Mouse (Mus musculus) liver, embryonic 15.5 days (tissue): Measurements from ENCODE around the gene Smim4. TPM values are rescaled to one million over a fixed set of nuclear protein-coding genes. Genes with fewer than 3 reads are reported as not detected.

Experiments
- ATAC-seq: fragments of 200-750 bp; cut with Nextera tagmentation; 2 replicates; pipeline ENCODE4 v1.8.0; 2017; ENCODE audit warnings: moderate number of reproducible peaks, mild to moderate bottlenecking, moderate library complexity; ENCODE audit not compliant: insufficient read depth
- H3K27ac ChIP-seq: fragments of 300-500 bp; sonication (generic); replicated peaks from 2 replicates; pipeline ENCODE4 v1.5.1; 2015; ENCODE audit warnings: mild to moderate bottlenecking, inconsistent platforms
- H3K27me3 ChIP-seq: fragments of 300-500 bp; sonication (generic); 2 replicates; pipeline ENCODE4 v1.6.1; 2015; ENCODE audit warnings: mild to moderate bottlenecking, inconsistent platforms
- H3K36me3 ChIP-seq: fragments of 300-500 bp; sonication (generic); replicated peaks from 2 replicates; pipeline ENCODE4 v1.6.1; 2015; ENCODE audit warnings: moderate library complexity, mild to moderate bottlenecking, inconsistent platforms
- H3K4me1 ChIP-seq: fragments of 300-500 bp; sonication (generic); replicated peaks from 2 replicates; pipeline ENCODE4 v1.6.1; 2015; ENCODE audit warnings: inconsistent platforms
- H3K4me2 ChIP-seq: fragments of 300-500 bp; sonication (generic); 2 replicates; pipeline ENCODE4 v1.6.1; 2015; ENCODE audit warnings: moderate library complexity, mild to moderate bottlenecking, inconsistent platforms
- H3K4me3 ChIP-seq: fragments of 300-500 bp; sonication (generic); replicated peaks from 2 replicates; pipeline ENCODE4 v1.5.1; 2015; ENCODE audit warnings: mild to moderate bottlenecking, inconsistent platforms
- H3K9ac ChIP-seq: fragments of 300-500 bp; sonication (generic); 2 replicates; pipeline ENCODE4 v1.6.1; 2015; ENCODE audit warnings: moderate library complexity, mild to moderate bottlenecking, inconsistent platforms
- H3K9me3 ChIP-seq: fragments of 300-500 bp; sonication (generic); replicated peaks from 2 replicates; pipeline ENCODE4 v1.6.1; 2016; ENCODE audit warnings: inconsistent platforms
- WGBS: fragments of 180-500 bp; shearing (Covaris S2); methylation state at CpG from one replicate; pipeline ENCODE4 v1.1.7; 2015; ENCODE audit warnings: mixed read lengths; ENCODE audit not compliant: insufficient replicate concordance; 5-methylcytosine and 5-hydroxymethylcytosine counted together
- polyA plus RNA-seq: library from polyadenylated mRNA; unstranded; fragments of >200 nt; fragmentation: Nextera tagmentation; extraction: Ambion mirVana; gene quantifications from 2 replicates; pipeline ENCODE4 v1.2.1, GENCODE M21; 2015

Gene Smim4
- polyA plus RNA-seq, 1 experiment from 2014 or later = 60.7 TPM

GRCm38 (mm10) chr14:31112187-31112586 is 16.6 kb downstream of the Smim4 start:
- ATAC-seq = no peak
- H3K4me3 ChIP-seq = no peak overlapping the region
- H3K27me3 ChIP-seq = no peaks in the 10 kb centered on the region
- WGBS = 78% methylated on average over 5 of the region's 5 CpGs
- no peak overlapping the region for H3K4me2 ChIP-seq
- peaks cover 36% of the 10 kb centered on the region for H3K4me1 ChIP-seq
- no peaks in the 10 kb centered on the region for H3K9me3 ChIP-seq
- no peak overlapping the region for H3K9ac ChIP-seq
- H3K36me3 ChIP-seq = peaks cover 88% of the 10 kb centered on the region
- no peak overlapping the region for H3K27ac ChIP-seq

DNA sequence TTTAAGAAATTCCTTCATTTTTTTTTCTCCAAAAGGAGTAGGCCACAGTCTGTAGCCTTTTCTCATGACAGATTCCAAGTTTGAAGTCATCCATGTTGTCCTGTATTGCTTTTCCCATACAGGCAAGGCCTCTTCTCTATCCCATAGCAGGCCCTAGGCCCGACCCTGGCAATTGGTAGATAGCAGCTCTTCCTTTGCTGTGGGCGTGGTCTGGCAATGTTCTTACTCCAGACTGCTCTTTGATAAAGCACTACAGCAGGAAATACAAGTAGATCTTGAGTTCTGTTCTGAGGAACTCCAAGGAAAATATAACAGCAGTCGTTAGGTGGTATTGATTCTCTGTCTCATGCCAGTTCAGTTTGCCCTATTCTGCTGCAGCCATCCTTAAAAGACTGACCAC is 18.1 kb downstream of the Smim4 start:
- Histone ChIP-seq H3K9ac (0 out of 2 replicates have a peak overlapping the region, but pooled peaks have one; percentile 15), H3K4me3 (no peak overlapping the region), H3K27ac (peak overlapping the region; percentile 64), H3K36me3 (peaks cover 90% of the 10 kb centered on the region), H3K4me2 (no peak overlapping the region), H3K27me3 (no peaks in the 10 kb centered on the region), H3K9me3 (no peaks in the 10 kb centered on the region), H3K4me1 (peaks cover 36% of the 10 kb centered on the region)
- 14% methylated on average over 3 of the region's 3 CpGs for WGBS
- ATAC-seq = peak; percentile 83

DNA sequence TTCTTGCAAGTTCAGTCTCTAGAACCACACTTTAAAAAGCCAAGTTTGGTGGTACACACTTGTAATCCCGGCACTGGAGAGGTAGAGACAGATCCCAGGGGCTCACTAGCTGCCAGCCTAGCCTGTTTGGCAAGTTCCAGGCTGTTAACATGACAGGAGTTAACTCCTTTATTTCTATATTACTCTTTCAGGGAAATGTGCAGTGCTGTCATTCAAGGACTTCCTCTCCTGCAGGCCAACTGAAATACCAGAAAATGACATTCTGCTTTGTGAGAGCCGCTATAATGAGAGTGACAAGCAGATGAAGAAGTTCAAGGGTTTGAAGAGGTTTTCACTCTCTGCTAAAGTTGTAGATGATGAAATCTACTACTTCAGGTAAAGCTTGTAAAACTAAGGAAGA is 23.6 kb downstream of the Smim4 start:
- peaks cover 73% of the 10 kb centered on the region for H3K36me3 ChIP-seq

GRCm38 (mm10) chr14:31089918-31090317 is 38.8 kb downstream of the Smim4 start:
- no peak for ATAC-seq
- H3K4me2 ChIP-seq = no peak overlapping the region
- no peaks in the 10 kb centered on the region for H3K9me3 ChIP-seq
- no peak overlapping the region for H3K4me3 ChIP-seq
- peaks cover 13% of the 10 kb centered on the region for H3K4me1 ChIP-seq
- WGBS = 73% methylated on average over 1 of the region's 1 CpGs
- H3K36me3 ChIP-seq = peaks cover 87% of the 10 kb centered on the region
- no peaks in the 10 kb centered on the region for H3K27me3 ChIP-seq
- no peak overlapping the region for H3K27ac ChIP-seq
- H3K9ac ChIP-seq = no peak overlapping the region

More for the DNA sequence above, 23.6 kb downstream of the Smim4 start:
- no peak overlapping the region for H3K9ac ChIP-seq
- ATAC-seq = no peak
- H3K9me3 ChIP-seq = no peaks in the 10 kb centered on the region
- no peaks in the 10 kb centered on the region for H3K27me3 ChIP-seq
- WGBS = 87% methylated on average over 2 of the region's 2 CpGs
- H3K4me3 ChIP-seq = no peak overlapping the region
- peaks cover 7% of the 10 kb centered on the region for H3K4me1 ChIP-seq
- no peak overlapping the region for H3K4me2 ChIP-seq
- no peak overlapping the region for H3K27ac ChIP-seq

GRCm38 (mm10) chr14:31088515-31088914 is 40.2 kb downstream of the Smim4 start:
- Histone ChIP-seq H3K4me1 (peaks cover 11% of the 10 kb centered on the region), H3K9ac (no peak overlapping the region), H3K4me2 (no peak overlapping the region), H3K27me3 (no peaks in the 10 kb centered on the region), H3K36me3 (peaks cover 83% of the 10 kb centered on the region), H3K27ac (no peak overlapping the region), H3K4me3 (no peak overlapping the region), H3K9me3 (no peaks in the 10 kb centered on the region)
- WGBS = 92% methylated on average over 2 of the region's 2 CpGs
- no peak for ATAC-seq

- Histone ChIP-seq H3K36me3 (peaks cover 83% of the 10 kb centered on the region), H3K4me2 (no peak overlapping the region), H3K27ac (no peak overlapping the region), H3K9ac (no peak overlapping the region), H3K4me3 (no peak overlapping the region), H3K9me3 (no peaks in the 10 kb centered on the region), H3K27me3 (no peaks in the 10 kb centered on the region), H3K4me1 (no peaks in the 10 kb centered on the region)
- WGBS = 70% methylated on average over 6 of the region's 6 CpGs
- no peak for ATAC-seq
These were observed 41.3 kb downstream of the Smim4 start for GRCm38 (mm10) chr14:31087433-31087832.

DNA sequence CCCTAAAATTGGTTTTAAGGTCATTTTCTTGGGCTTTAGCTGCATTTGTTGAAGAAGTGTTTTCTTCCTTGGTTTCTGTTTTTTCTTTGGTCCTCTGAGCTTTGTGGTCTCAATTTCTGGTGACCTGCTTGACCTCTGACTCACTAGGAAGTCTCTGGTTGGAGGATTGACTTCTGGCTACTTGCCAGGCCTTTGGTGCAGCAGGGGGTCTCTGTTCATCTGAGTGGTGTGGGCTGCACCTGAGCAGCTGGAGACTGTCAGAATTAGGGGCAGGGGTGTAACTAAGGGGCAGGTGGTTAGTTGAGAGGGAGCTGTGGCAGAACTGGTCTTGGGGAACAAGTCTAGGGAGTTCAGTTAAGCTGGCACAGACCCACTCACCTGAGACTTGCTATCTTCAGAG is 47.6 kb downstream of the Smim4 start:
- H3K9ac ChIP-seq = no peak overlapping the region
- peaks cover 69% of the 10 kb centered on the region for H3K36me3 ChIP-seq
- no peaks in the 10 kb centered on the region for H3K9me3 ChIP-seq
- H3K4me2 ChIP-seq = no peak overlapping the region
- H3K27ac ChIP-seq = no peak overlapping the region
- no peaks in the 10 kb centered on the region for H3K27me3 ChIP-seq
- H3K4me3 ChIP-seq = no peak overlapping the region
- ATAC-seq = no peak
- peaks cover 25% of the 10 kb centered on the region for H3K4me1 ChIP-seq

DNA sequence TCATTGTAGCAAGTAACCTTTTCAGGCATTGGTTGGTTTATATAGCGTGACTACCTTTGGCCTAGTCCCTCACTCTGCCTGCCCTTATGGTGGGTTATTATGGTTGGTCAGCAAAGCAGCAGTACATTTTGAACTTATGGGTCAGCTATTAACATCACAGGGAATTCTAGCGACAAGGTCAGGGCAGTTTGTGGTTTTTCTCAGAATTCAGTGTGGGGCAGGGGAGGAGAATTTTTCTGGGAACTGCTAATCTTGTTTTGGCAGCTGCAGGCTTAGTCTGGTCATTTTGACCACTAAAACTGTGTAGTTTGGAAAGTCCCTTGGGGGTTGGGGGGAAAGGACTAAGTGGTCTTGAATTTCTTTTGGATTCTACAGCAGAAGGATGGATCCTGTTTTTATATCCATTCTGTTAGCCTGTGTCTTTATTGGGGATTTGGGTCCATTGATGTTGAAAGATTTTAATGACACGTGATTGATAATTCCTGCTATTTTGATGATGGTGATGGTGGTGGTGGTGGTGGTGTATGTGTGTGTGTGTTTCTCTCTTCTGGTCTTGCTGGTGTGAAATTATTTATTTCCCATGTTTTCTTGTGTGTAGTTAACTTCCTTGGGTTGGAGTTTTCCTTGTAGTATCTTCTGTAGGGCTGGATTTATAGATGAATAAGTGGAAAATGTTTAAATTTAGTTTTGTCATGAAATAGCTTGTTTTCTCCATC is 49.3 kb downstream of the Smim4 start:
- ATAC-seq = peak; percentile 62
- peak overlapping the region; percentile 45 for H3K4me2 ChIP-seq
- no peaks in the 10 kb centered on the region for H3K27me3 ChIP-seq
- WGBS = 57% methylated on average over 3 of the region's 3 CpGs
- 0 out of 2 replicates have a peak overlapping the region, but pooled peaks have one; percentile 3 for H3K4me3 ChIP-seq
- peak overlapping the region; percentile 68 for H3K27ac ChIP-seq
- no peaks in the 10 kb centered on the region for H3K9me3 ChIP-seq
- peaks cover 72% of the 10 kb centered on the region for H3K36me3 ChIP-seq
- no peak overlapping the region for H3K9ac ChIP-seq
- H3K4me1 ChIP-seq = peaks cover 25% of the 10 kb centered on the region

DNA sequence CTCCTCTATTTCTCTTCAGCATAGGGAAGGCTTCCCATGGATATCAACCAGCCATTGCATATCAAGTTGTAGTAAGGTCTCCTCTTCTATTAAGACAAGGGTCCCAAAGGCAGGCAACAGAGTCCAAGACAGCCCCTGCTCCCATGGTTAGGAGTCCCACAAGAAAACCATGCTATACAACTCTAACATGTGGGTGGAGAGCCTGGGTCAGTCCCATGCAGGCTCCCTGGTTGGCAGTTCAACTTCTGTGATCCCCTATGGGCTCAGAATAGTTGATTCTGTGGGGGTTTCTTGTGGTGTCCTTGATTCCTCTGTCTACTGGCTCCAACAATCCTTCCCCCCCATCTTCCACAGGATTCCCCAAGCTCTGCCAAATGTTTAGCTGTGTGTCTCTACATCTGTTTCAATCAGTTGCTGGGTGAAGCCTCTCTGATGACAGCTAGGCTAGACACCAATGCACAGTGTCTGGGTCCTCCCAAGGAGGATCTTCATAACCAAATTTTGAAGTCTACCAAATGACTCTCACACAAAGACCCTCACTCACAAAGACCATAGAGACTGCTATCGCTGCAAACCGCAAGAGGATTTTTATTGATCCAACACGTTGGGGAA is 50.1 kb downstream of the Smim4 start:
- no peak; the same call in 1 of the 2 replicates for ATAC-seq
- peak overlapping the region; percentile 45 for H3K4me2 ChIP-seq
- WGBS = 87% methylated on average over 3 of the region's 3 CpGs
- no peaks in the 10 kb centered on the region for H3K9me3 ChIP-seq
- no peak overlapping the region for H3K9ac ChIP-seq
- no peak overlapping the region for H3K4me3 ChIP-seq
- peak overlapping the region; percentile 68 for H3K27ac ChIP-seq
- peaks cover 25% of the 10 kb centered on the region for H3K4me1 ChIP-seq
- no peaks in the 10 kb centered on the region for H3K27me3 ChIP-seq
- peaks cover 79% of the 10 kb centered on the region for H3K36me3 ChIP-seq

DNA sequence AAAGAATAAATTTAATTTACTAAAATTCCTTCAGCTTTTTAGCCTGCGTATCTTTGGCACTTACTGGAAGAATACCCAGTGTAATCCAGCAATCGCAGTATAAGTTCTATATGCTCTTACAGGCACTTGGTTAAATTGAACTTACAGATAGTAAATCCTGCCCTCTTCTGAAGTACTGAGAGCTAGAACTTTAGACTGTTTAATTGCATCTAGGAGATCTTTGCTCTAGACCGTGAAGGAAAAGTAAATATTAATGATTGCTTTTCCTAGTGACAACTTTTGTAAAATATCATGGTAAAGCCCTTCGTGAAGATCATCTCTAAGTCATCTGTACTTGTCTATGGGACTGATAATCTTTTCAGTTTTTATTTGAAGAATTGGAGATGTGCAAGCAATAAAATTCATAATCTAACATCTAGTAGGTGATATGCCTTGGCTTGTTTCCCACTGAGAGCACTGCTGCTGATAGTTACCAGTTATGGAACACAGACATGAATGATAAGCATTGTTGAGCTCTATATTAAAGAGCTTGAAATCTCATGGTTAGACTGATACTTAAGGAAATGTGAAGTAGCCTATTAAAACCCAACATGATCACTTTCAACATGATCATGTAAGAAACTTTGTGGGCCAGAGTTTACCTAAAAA is 59.5 kb downstream of the Smim4 start:
- H3K9ac ChIP-seq = no peak overlapping the region
- no peak overlapping the region for H3K4me2 ChIP-seq
- 0 out of 2 replicates have a peak, but pooled peaks cover 2% of the 10 kb centered on the region for H3K4me1 ChIP-seq
- H3K27me3 ChIP-seq = no peaks in the 10 kb centered on the region
- H3K36me3 ChIP-seq = peaks cover 74% of the 10 kb centered on the region
- H3K27ac ChIP-seq = no peak overlapping the region
- 85% methylated on average over 4 of the region's 4 CpGs for WGBS
- no peak overlapping the region for H3K4me3 ChIP-seq
- no peak for ATAC-seq
- no peaks in the 10 kb centered on the region for H3K9me3 ChIP-seq

DNA sequence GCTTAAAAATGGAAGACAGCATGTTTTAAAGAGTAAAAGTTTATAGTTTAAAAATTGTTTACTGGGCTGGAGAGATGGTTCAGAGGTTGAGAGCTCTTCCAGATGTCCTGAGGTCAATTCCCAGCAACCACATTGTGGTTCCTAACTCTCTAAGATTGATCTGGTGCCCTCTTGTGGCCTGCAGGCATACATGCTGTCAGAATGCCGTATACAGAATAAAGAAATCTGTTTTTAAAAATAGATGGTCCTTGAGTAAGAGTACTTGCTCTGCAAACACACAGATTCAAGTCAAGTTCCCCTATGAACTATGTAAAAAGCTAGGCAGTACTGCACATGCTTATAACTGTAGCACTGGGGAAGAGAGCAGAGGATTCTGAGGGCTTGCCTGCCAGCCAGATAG is 66.5 kb downstream of the Smim4 start:
- no peak for ATAC-seq
- Histone ChIP-seq H3K9me3 (no peaks in the 10 kb centered on the region), H3K9ac (no peak overlapping the region)

More for the DNA sequence above, 66.5 kb downstream of the Smim4 start:
- no peaks in the 10 kb centered on the region for H3K4me1 ChIP-seq
- no peak overlapping the region for H3K4me2 ChIP-seq
- WGBS = 35% methylated on average over 1 of the region's 1 CpGs
- H3K4me3 ChIP-seq = no peak overlapping the region
- H3K36me3 ChIP-seq = peaks cover 76% of the 10 kb centered on the region
- H3K27ac ChIP-seq = no peak overlapping the region
- H3K27me3 ChIP-seq = no peaks in the 10 kb centered on the region
